Mouse (Mus musculus): ENCODE measurements around the gene Cox7a1. TPM values are rescaled to one million over a fixed set of nuclear protein-coding genes. Genes with fewer than 3 reads are reported as not detected.

The Cox7a1 gene
- polyA plus RNA-seq, 1 experiment from 2014 or later: 9.1 TPM

- 72% methylated on average over 13 of the region's 13 CpGs for WGBS (ENCODE audit: insufficient replicate concordance)
- Histone ChIP-seq H3K27me3 (ENCODE audit: control insufficient read depth, insufficient read depth, low read depth, low read length) (no peaks in the 10 kb centered on the region), H3K4me1 (ENCODE audit: control insufficient read depth, low read depth, low read length) (peaks cover 11% of the 10 kb centered on the region), H3K36me3 (ENCODE audit: control insufficient read depth, insufficient read depth) (peaks cover 15% of the 10 kb centered on the region), H3K9ac (ENCODE audit: low read depth, low read length) (no peak overlapping the region), H3K4me3 (ENCODE audit: low read depth, low read length) (no peak overlapping the region; the same call in 1 of the 2 replicates), H3K9me3 (replicated peaks; ENCODE audit: control insufficient read depth, low read length) (no peaks in the 10 kb centered on the region), H3K27ac (ENCODE audit: low read length) (no peak overlapping the region), H3K4me2 (ENCODE audit: low read depth, low read length) (no peak overlapping the region)
- no peak for ATAC-seq (ENCODE audit: low read depth)
Measured at GRCm38 (mm10) chr7:30184641-30185348, 851 bp downstream of the Cox7a1 start.

GRCm38 (mm10) chr7:30188344-30189115 lies 4.6 kb downstream of the Cox7a1 start:
- Histone ChIP-seq H3K27ac (ENCODE audit: low read length) (no peak overlapping the region), H3K4me2 (ENCODE audit: low read depth, low read length) (no peak overlapping the region), H3K9me3 (replicated peaks; ENCODE audit: control insufficient read depth, low read length) (no peaks in the 10 kb centered on the region), H3K27me3 (ENCODE audit: control insufficient read depth, insufficient read depth, low read depth, low read length) (no peaks in the 10 kb centered on the region), H3K36me3 (ENCODE audit: control insufficient read depth, insufficient read depth) (peaks cover 28% of the 10 kb centered on the region), H3K9ac (ENCODE audit: low read depth, low read length) (no peak overlapping the region), H3K4me3 (ENCODE audit: low read depth, low read length) (no peak overlapping the region), H3K4me1 (ENCODE audit: control insufficient read depth, low read depth, low read length) (peaks cover 19% of the 10 kb centered on the region)
- WGBS (ENCODE audit: insufficient replicate concordance): 77% methylated on average over 12 of the region's 12 CpGs
- ATAC-seq (ENCODE audit: low read depth): no peak

GRCm38 (mm10) chr7:30189116-30189491 lies 5.2 kb downstream of the Cox7a1 start:
- Histone ChIP-seq H3K27ac (ENCODE audit: low read length) (no peak overlapping the region), H3K36me3 (ENCODE audit: control insufficient read depth, insufficient read depth) (peaks cover 28% of the 10 kb centered on the region), H3K4me3 (ENCODE audit: low read depth, low read length) (no peak overlapping the region), H3K4me1 (ENCODE audit: control insufficient read depth, low read depth, low read length) (peaks cover 16% of the 10 kb centered on the region), H3K27me3 (ENCODE audit: control insufficient read depth, insufficient read depth, low read depth, low read length) (no peaks in the 10 kb centered on the region), H3K4me2 (ENCODE audit: low read depth, low read length) (no peak overlapping the region), H3K9ac (ENCODE audit: low read depth, low read length) (no peak overlapping the region), H3K9me3 (replicated peaks; ENCODE audit: control insufficient read depth, low read length) (no peaks in the 10 kb centered on the region)
- WGBS (ENCODE audit: insufficient replicate concordance): 81% methylated on average over 4 of the region's 4 CpGs
- ATAC-seq (ENCODE audit: low read depth): no peak

GRCm38 (mm10) chr7:30192088-30192487 lies 8.1 kb downstream of the Cox7a1 start:
- Histone ChIP-seq H3K27ac (ENCODE audit: low read length) (no peak overlapping the region), H3K4me1 (ENCODE audit: control insufficient read depth, low read depth, low read length) (peaks cover 23% of the 10 kb centered on the region), H3K36me3 (ENCODE audit: control insufficient read depth, insufficient read depth) (peaks cover 18% of the 10 kb centered on the region), H3K4me2 (ENCODE audit: low read depth, low read length) (no peak overlapping the region), H3K27me3 (ENCODE audit: control insufficient read depth, insufficient read depth, low read depth, low read length) (no peaks in the 10 kb centered on the region), H3K9ac (ENCODE audit: low read depth, low read length) (no peak overlapping the region), H3K9me3 (replicated peaks; ENCODE audit: control insufficient read depth, low read length) (no peaks in the 10 kb centered on the region), H3K4me3 (ENCODE audit: low read depth, low read length) (no peak overlapping the region)
- 87% methylated on average over 12 of the region's 12 CpGs for WGBS (ENCODE audit: insufficient replicate concordance)
- ATAC-seq (ENCODE audit: low read depth): no peak

- peaks cover 23% of the 10 kb centered on the region for H3K4me1 ChIP-seq (ENCODE audit: control insufficient read depth, low read depth, low read length)
- H3K9me3 ChIP-seq (replicated peaks; ENCODE audit: control insufficient read depth, low read length): no peaks in the 10 kb centered on the region
- peak overlapping the region; percentile 38 for H3K9ac ChIP-seq (ENCODE audit: low read depth, low read length)
- H3K27ac ChIP-seq (ENCODE audit: low read length): no peak overlapping the region; the same call in 1 of the 2 replicates
- H3K4me2 ChIP-seq (ENCODE audit: low read depth, low read length): peak overlapping the region; percentile 90
- peaks cover 12% of the 10 kb centered on the region for H3K36me3 ChIP-seq (ENCODE audit: control insufficient read depth, insufficient read depth)
- WGBS (ENCODE audit: insufficient replicate concordance): 60% methylated on average over 9 of the region's 9 CpGs
- no peaks in the 10 kb centered on the region for H3K27me3 ChIP-seq (ENCODE audit: control insufficient read depth, insufficient read depth, low read depth, low read length)
- H3K4me3 ChIP-seq (ENCODE audit: low read depth, low read length): no peak overlapping the region; the same call in 1 of the 2 replicates
- ATAC-seq (ENCODE audit: low read depth): no peak
Measured at GRCm38 (mm10) chr7:30193013-30193412, 9.1 kb downstream of the Cox7a1 start.

DNA sequence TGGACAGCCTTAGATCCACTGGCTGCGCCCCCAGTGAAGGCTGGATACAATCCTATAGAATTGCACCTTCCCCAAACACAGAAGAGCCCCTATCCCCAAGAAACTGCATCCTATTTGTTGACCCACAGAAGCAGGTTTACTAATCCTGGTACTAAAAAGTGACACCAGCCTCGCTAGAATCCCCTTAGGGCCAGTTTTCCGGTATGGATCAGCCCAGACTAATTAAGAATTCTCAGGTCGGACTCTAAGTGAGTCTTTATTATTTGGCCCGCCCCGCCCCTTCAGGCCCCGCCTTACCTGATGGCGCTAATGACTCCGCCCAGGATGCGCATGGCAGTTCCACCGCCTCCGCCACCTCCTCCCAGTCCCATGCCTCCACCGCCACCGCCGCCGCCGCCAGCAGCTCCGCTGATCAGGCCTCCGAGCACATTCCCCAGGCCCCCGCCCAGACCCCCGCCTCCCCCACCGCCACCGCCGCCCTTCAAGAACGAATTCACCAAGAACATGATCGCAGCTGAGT lies 9.7 kb downstream of the Cox7a1 start:
- H3K4me2 ChIP-seq (ENCODE audit: low read depth, low read length): peak overlapping the region; percentile 90
- H3K4me3 ChIP-seq (ENCODE audit: low read depth, low read length): peak overlapping the region; percentile 79
- WGBS (ENCODE audit: insufficient replicate concordance): 1% methylated on average over 25 of the region's 26 CpGs
- H3K36me3 ChIP-seq (ENCODE audit: control insufficient read depth, insufficient read depth): peaks cover 12% of the 10 kb centered on the region
- no peaks in the 10 kb centered on the region for H3K9me3 ChIP-seq (replicated peaks; ENCODE audit: control insufficient read depth, low read length)
- peak; percentile 82 for ATAC-seq (ENCODE audit: low read depth)
- peak overlapping the region; percentile 91 for H3K27ac ChIP-seq (ENCODE audit: low read length)
- peak overlapping the region; percentile 80 for H3K9ac ChIP-seq (ENCODE audit: low read depth, low read length)
- no peaks in the 10 kb centered on the region for H3K27me3 ChIP-seq (ENCODE audit: control insufficient read depth, insufficient read depth, low read depth, low read length)
- H3K4me1 ChIP-seq (ENCODE audit: control insufficient read depth, low read depth, low read length): peaks cover 26% of the 10 kb centered on the region

GRCm38 (mm10) chr7:30194101-30194831 lies 10.3 kb downstream of the Cox7a1 start:
- WGBS (ENCODE audit: insufficient replicate concordance): 0% methylated on average over 26 of the region's 26 CpGs

DNA sequence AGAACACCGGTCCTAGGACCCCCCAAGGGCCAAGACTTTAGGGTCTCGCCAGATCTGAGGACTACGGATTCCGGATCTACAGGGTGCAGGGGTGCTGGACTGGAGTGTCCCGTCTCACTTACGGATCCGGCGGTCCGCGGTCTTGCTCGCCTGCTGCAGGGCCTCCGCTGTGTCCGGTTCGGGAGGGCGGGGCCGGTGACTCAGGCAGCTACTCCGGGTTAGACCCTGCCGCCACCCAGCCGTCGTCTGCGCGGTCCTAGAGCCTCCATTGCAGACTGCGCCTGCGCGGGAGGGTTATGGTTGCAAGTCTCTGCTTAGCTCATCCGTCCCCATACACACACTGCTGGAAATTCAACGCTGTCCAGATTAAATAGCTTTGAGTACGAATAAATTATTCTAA lies 10.9 kb downstream of the Cox7a1 start:
- H3K4me1 ChIP-seq (ENCODE audit: control insufficient read depth, low read depth, low read length): peaks cover 26% of the 10 kb centered on the region
- H3K9ac ChIP-seq (ENCODE audit: low read depth, low read length): peak overlapping the region; percentile 80
- peak; percentile 90 for ATAC-seq (ENCODE audit: low read depth)
- H3K9me3 ChIP-seq (replicated peaks; ENCODE audit: control insufficient read depth, low read length): no peaks in the 10 kb centered on the region
- 0% methylated on average over 28 of the region's 28 CpGs for WGBS (ENCODE audit: insufficient replicate concordance)
- peak overlapping the region; percentile 79 for H3K4me3 ChIP-seq (ENCODE audit: low read depth, low read length)
- H3K27me3 ChIP-seq (ENCODE audit: control insufficient read depth, insufficient read depth, low read depth, low read length): no peaks in the 10 kb centered on the region
- peak overlapping the region; percentile 90 for H3K4me2 ChIP-seq (ENCODE audit: low read depth, low read length)
- peaks cover 12% of the 10 kb centered on the region for H3K36me3 ChIP-seq (ENCODE audit: control insufficient read depth, insufficient read depth)
- peak overlapping the region; percentile 91 for H3K27ac ChIP-seq (ENCODE audit: low read length)

More at GRCm38 (mm10) chr7:30194101-30194831, 10.3 kb downstream of the Cox7a1 start:
- H3K36me3 ChIP-seq (ENCODE audit: control insufficient read depth, insufficient read depth): peaks cover 12% of the 10 kb centered on the region
- peak; percentile 32 for ATAC-seq (ENCODE audit: low read depth)
- peak overlapping the region; percentile 91 for H3K27ac ChIP-seq (ENCODE audit: low read length)
- peak overlapping the region; percentile 79 for H3K4me3 ChIP-seq (ENCODE audit: low read depth, low read length)
- H3K9ac ChIP-seq (ENCODE audit: low read depth, low read length): peak overlapping the region; percentile 80
- H3K4me1 ChIP-seq (ENCODE audit: control insufficient read depth, low read depth, low read length): peaks cover 26% of the 10 kb centered on the region
- H3K27me3 ChIP-seq (ENCODE audit: control insufficient read depth, insufficient read depth, low read depth, low read length): no peaks in the 10 kb centered on the region
- peak overlapping the region; percentile 90 for H3K4me2 ChIP-seq (ENCODE audit: low read depth, low read length)
- H3K9me3 ChIP-seq (replicated peaks; ENCODE audit: control insufficient read depth, low read length): no peaks in the 10 kb centered on the region
